Mouse (Mus musculus): ENCODE measurements around the gene Prkce.

Prkce gene

GRCm38 (mm10) chr17:86225488-86226186 lies 58.1 kb downstream of the Prkce start:
- DNase-seq (ENCODE audit: low read depth): no peak

GRCm38 (mm10) chr17:86226198-86226597 lies 58.6 kb downstream of the Prkce start:
- no peak for DNase-seq (ENCODE audit: low read depth)

- no peak for DNase-seq (ENCODE audit: low read depth)
Observed at GRCm38 (mm10) chr17:86226635-86227034, 59.0 kb downstream of the Prkce start.

- no peak for DNase-seq (ENCODE audit: low read depth)
Observed at GRCm38 (mm10) chr17:86227389-86227788, 59.8 kb downstream of the Prkce start.

- no peak for DNase-seq (ENCODE audit: low read depth)
Observed at GRCm38 (mm10) chr17:86228850-86229249, 61.3 kb downstream of the Prkce start.

- no peak for DNase-seq (ENCODE audit: low read depth)
Observed at GRCm38 (mm10) chr17:86230141-86230633, 62.6 kb downstream of the Prkce start.

- DNase-seq (ENCODE audit: low read depth): no peak
Observed at GRCm38 (mm10) chr17:86231741-86232179, 64.2 kb downstream of the Prkce start.

GRCm38 (mm10) chr17:86232248-86232647 lies 64.7 kb downstream of the Prkce start:
- no peak for DNase-seq (ENCODE audit: low read depth)

- DNase-seq (ENCODE audit: low read depth): no peak
Observed at GRCm38 (mm10) chr17:86234587-86235150, 67.1 kb downstream of the Prkce start.

GRCm38 (mm10) chr17:86236026-86236712 lies 68.6 kb downstream of the Prkce start:
- DNase-seq (ENCODE audit: low read depth): no peak

GRCm38 (mm10) chr17:86236861-86237763 lies 69.5 kb downstream of the Prkce start:
- no peak for DNase-seq (ENCODE audit: low read depth)

GRCm38 (mm10) chr17:86242291-86242690 lies 74.7 kb downstream of the Prkce start:
- DNase-seq (ENCODE audit: low read depth): no peak

GRCm38 (mm10) chr17:86243109-86243527 lies 75.5 kb downstream of the Prkce start:
- no peak for DNase-seq (ENCODE audit: low read depth)

- DNase-seq (ENCODE audit: low read depth): no peak
Observed at GRCm38 (mm10) chr17:86244397-86244796, 76.8 kb downstream of the Prkce start.

GRCm38 (mm10) chr17:86248832-86249231 lies 81.2 kb downstream of the Prkce start:
- DNase-seq (ENCODE audit: low read depth): no peak

GRCm38 (mm10) chr17:86249499-86250405 lies 82.2 kb downstream of the Prkce start:
- DNase-seq (ENCODE audit: low read depth): no peak

- DNase-seq (ENCODE audit: low read depth): no peak
Observed at GRCm38 (mm10) chr17:86250406-86250905, 82.9 kb downstream of the Prkce start.

GRCm38 (mm10) chr17:86253884-86254283 lies 86.3 kb downstream of the Prkce start:
- DNase-seq (ENCODE audit: low read depth): no peak

GRCm38 (mm10) chr17:86254285-86254684 lies 86.7 kb downstream of the Prkce start:
- DNase-seq (ENCODE audit: low read depth): no peak

GRCm38 (mm10) chr17:86254978-86255377 lies 87.4 kb downstream of the Prkce start:
- no peak for DNase-seq (ENCODE audit: low read depth)

- DNase-seq (ENCODE audit: low read depth): no peak
Observed at GRCm38 (mm10) chr17:86256730-86257131, 89.1 kb downstream of the Prkce start.
